Mouse (Mus musculus) MEL (cell line): ENCODE results near the gene Camta1. TPM values are rescaled to one million over a fixed set of nuclear protein-coding genes. Genes with fewer than 3 reads are reported as not detected.

Experiments
- DNase-seq: peaks from one replicate; pipeline ENCODE4 v3.0.0; 2011; ENCODE audit warnings: low read depth, low spot score
- H3K27ac ChIP-seq: 2 replicates; pipeline ENCODE4 v1.5.1; 2012; ENCODE audit warnings: low read depth, mild to moderate bottlenecking, control low read depth, low read length, moderate library complexity; ENCODE audit not compliant: control insufficient read depth
- H3K27me3 ChIP-seq, 2 experiments: fragments of 150-350 bp in 1 of 2; sonication (generic) in 1 of 2; 2 replicates each; pipeline ENCODE4 v1.6.1; 2012; ENCODE audit warnings: low read length in 2 of 2, mild to moderate bottlenecking in 2 of 2, improper control_type of control experiment in 1 of 2, moderate library complexity in 1 of 2; ENCODE audit not compliant: insufficient read depth in 2 of 2, control insufficient read depth in 1 of 2
- H3K36me3 ChIP-seq, 2 experiments: 2 replicates each; pipeline ENCODE4 v1.6.1; 2012 to 2014; ENCODE audit warnings: low read length in 2 of 2, improper control_type of control experiment in 1 of 2, inconsistent platforms in 1 of 2, mild to moderate bottlenecking in 1 of 2; ENCODE audit not compliant: insufficient read depth in 2 of 2, control insufficient read depth in 1 of 2
- H3K4me1 ChIP-seq, 2 experiments: fragments of 150-350 bp in 1 of 2; sonication (generic) in 1 of 2; 2 replicates each; pipeline ENCODE4 v1.6.1; 2012; ENCODE audit warnings: low read length in 2 of 2, improper control_type of control experiment in 1 of 2, mild to moderate bottlenecking in 1 of 2; ENCODE audit not compliant: insufficient read depth in 2 of 2, control insufficient read depth in 1 of 2
- H3K4me3 ChIP-seq, 2 experiments: fragments of 150-350 bp in 1 of 2; sonication (generic) in 1 of 2; 2 replicates each; pipeline ENCODE4 v1.5.1; 2012; ENCODE audit warnings: low read depth in 2 of 2, low read length in 2 of 2, mild to moderate bottlenecking in 2 of 2, moderate library complexity in 2 of 2, control low read depth in 1 of 2, improper control_type of control experiment in 1 of 2; ENCODE audit not compliant: control insufficient read depth in 1 of 2, insufficient read depth in 1 of 2
- H3K79me2 ChIP-seq: 2 replicates; pipeline ENCODE4 v1.6.1; 2012; ENCODE audit warnings: mild to moderate bottlenecking, low read length, moderate library complexity; ENCODE audit not compliant: control insufficient read depth, poor library complexity, insufficient read depth
- H3K9ac ChIP-seq: 2 replicates; pipeline ENCODE4 v1.6.1; 2012; ENCODE audit warnings: low read depth, mild to moderate bottlenecking, control low read depth, low read length, moderate library complexity; ENCODE audit not compliant: control insufficient read depth, poor library complexity, severe bottlenecking
- H3K9me3 ChIP-seq: fragments of 150-350 bp; sonication (generic); replicated peaks from 2 replicates; pipeline ENCODE4 v1.6.1; 2012; ENCODE audit warnings: mild to moderate bottlenecking, low read length, improper control_type of control experiment, moderate library complexity; ENCODE audit not compliant: insufficient read depth
- BHLHE40 ChIP-seq: IDR thresholded peaks from 2 replicates; pipeline ENCODE4 v1.6.1; 2012; ENCODE audit warnings: low read depth, mild to moderate bottlenecking, inconsistent platforms, low read length, improper control_type of control experiment, borderline replicate concordance
- E2F4 ChIP-seq: IDR thresholded peaks from 2 replicates; pipeline ENCODE4 v1.6.1; 2011; ENCODE audit warnings: low read depth, low read length, improper control_type of control experiment, borderline replicate concordance
- GABPA ChIP-seq: IDR thresholded peaks from 2 replicates; pipeline ENCODE4 v1.6.1; 2012; ENCODE audit warnings: low read depth, mild to moderate bottlenecking, inconsistent platforms, low read length, improper control_type of control experiment, moderate library complexity
- KAT2A ChIP-seq: conservative IDR thresholded peaks from 2 replicates; pipeline ENCODE4 v1.6.1; 2012; ENCODE audit warnings: low read depth, low read length, improper control_type of control experiment, inconsistent platforms
- MAX ChIP-seq: IDR thresholded peaks from 2 replicates; pipeline ENCODE4 v1.6.1; 2011; ENCODE audit warnings: low read length, improper control_type of control experiment
- MEF2A ChIP-seq: IDR thresholded peaks from 2 replicates; pipeline ENCODE4 v1.6.1; 2014; ENCODE audit warnings: low read depth, mild to moderate bottlenecking, inconsistent platforms, low read length, improper control_type of control experiment; ENCODE audit not compliant: poor library complexity, insufficient replicate concordance, severe bottlenecking; ENCODE audit errors: extremely low read depth
- MXI1 ChIP-seq: IDR thresholded peaks from 2 replicates; pipeline ENCODE4 v1.6.1; 2011; ENCODE audit warnings: mild to moderate bottlenecking, low read depth, low read length, improper control_type of control experiment
- MYB ChIP-seq: IDR thresholded peaks from 2 replicates; pipeline ENCODE4 v1.6.1; 2011; ENCODE audit warnings: mild to moderate bottlenecking, low read depth, low read length, improper control_type of control experiment
- NELFE ChIP-seq: IDR thresholded peaks from 2 replicates; pipeline ENCODE4 v1.6.1; 2011; ENCODE audit warnings: low read depth, low read length, improper control_type of control experiment
- NRF1 ChIP-seq: IDR thresholded peaks from 2 replicates; pipeline ENCODE4 v1.6.1; 2014; ENCODE audit warnings: low read depth, mild to moderate bottlenecking, inconsistent platforms, low read length, improper control_type of control experiment, moderate library complexity; ENCODE audit not compliant: poor library complexity, insufficient read depth, severe bottlenecking
- POLR2AphosphoS2 ChIP-seq: IDR thresholded peaks from 2 replicates; pipeline ENCODE4 v1.6.1; 2011; ENCODE audit warnings: low read length, improper control_type of control experiment
- POLR2AphosphoS5 ChIP-seq: IDR thresholded peaks from 2 replicates; pipeline ENCODE4 v1.6.1; 2012; ENCODE audit warnings: low read depth, borderline replicate concordance, mild to moderate bottlenecking, inconsistent platforms, low read length, moderate library complexity, mixed read lengths
- RAD21 ChIP-seq: IDR thresholded peaks from 2 replicates; pipeline ENCODE4 v1.6.1; 2011; ENCODE audit warnings: mild to moderate bottlenecking, low read depth, low read length, improper control_type of control experiment
- RCOR1 ChIP-seq: IDR thresholded peaks from 2 replicates; pipeline ENCODE4 v1.6.1; 2012; ENCODE audit warnings: low read depth, mild to moderate bottlenecking, inconsistent platforms, low read length, improper control_type of control experiment
- TAL1 ChIP-seq: IDR thresholded peaks from 2 replicates; pipeline ENCODE4 v1.6.1; 2012; ENCODE audit warnings: mild to moderate bottlenecking, inconsistent platforms, low read length, moderate library complexity, mixed read lengths
- TBP ChIP-seq: IDR thresholded peaks from 2 replicates; pipeline ENCODE4 v1.8.0; 2011; ENCODE audit warnings: low read depth, low read length, improper control_type of control experiment
- TCF12 ChIP-seq: IDR thresholded peaks from 2 replicates; pipeline ENCODE4 v1.6.1; 2014; ENCODE audit warnings: low read depth, mild to moderate bottlenecking, inconsistent platforms, low read length, improper control_type of control experiment, moderate library complexity
- USF1 ChIP-seq: IDR thresholded peaks from 2 replicates; pipeline ENCODE4 v1.6.1; 2014; ENCODE audit warnings: low read depth, mild to moderate bottlenecking, inconsistent platforms, low read length, improper control_type of control experiment, moderate library complexity
- USF2 ChIP-seq, 2 experiments: IDR thresholded peaks; 2 replicates each; pipeline ENCODE4 v1.6.1; 2011 to 2012; ENCODE audit warnings: improper control_type of control experiment in 2 of 2, low read length in 2 of 2, borderline replicate concordance in 1 of 2, inconsistent platforms in 1 of 2, low read depth in 1 of 2, mild to moderate bottlenecking in 1 of 2; ENCODE audit not compliant: insufficient read depth in 1 of 2
- ZKSCAN1 ChIP-seq: IDR thresholded peaks from 2 replicates; pipeline ENCODE4 v1.6.1; 2012; ENCODE audit warnings: low read depth, mild to moderate bottlenecking, inconsistent platforms, low read length, improper control_type of control experiment, moderate library complexity
- ZMIZ1 ChIP-seq: IDR thresholded peaks from 2 replicates; pipeline ENCODE4 v1.6.1; 2012; ENCODE audit warnings: low read depth, mild to moderate bottlenecking, inconsistent platforms, low read length, improper control_type of control experiment, moderate library complexity
- ZNF384 ChIP-seq: IDR thresholded peaks from 2 replicates; pipeline ENCODE4 v1.6.1; 2012; ENCODE audit warnings: low read depth, mild to moderate bottlenecking, inconsistent platforms, low read length, improper control_type of control experiment
- polyA plus RNA-seq, 2 experiments: library from polyadenylated mRNA; stranded (reverse) in 1 of 2; unstranded in 1 of 2; fragments of >175 nt in 1 of 2; fragments of >200 nt in 1 of 2; gene quantifications; 2 replicates each; pipeline versions ENCODE4 v1.2.1 to v1.2.4; 2012; ENCODE audit warnings: low replicate concordance in 2 of 2, low read depth in 1 of 2; ENCODE audit not compliant: insufficient read length in 2 of 2, insufficient read depth in 1 of 2, missing spikeins in 1 of 2
- total RNA-seq: library from RNA; depleted of rRNA; stranded (reverse); fragments of 300-350 nt; gene quantifications from 2 replicates; pipeline ENCODE4 v1.2.3, GENCODE M21; 2012

The Camta1 gene
- total and polyA plus RNA-seq, 3 experiments, result 28.2 to 87.5 TPM; not detected in 1

- H3K9me3 ChIP-seq, result no peaks in the 10 kb centered on the region
- H3K27me3 ChIP-seq, result no peaks in the 10 kb centered on the region
- no peak overlapping the region for H3K27ac ChIP-seq
- DNase-seq, result no peak
- H3K4me3 ChIP-seq, result no peak overlapping the region
- H3K79me2 ChIP-seq, result no peaks in the 10 kb centered on the region
- no peak for TF ChIP-seq TBP
- TF ChIP-seq USF1, result no peak
- TF ChIP-seq RCOR1, result no peak
- no peak for TF ChIP-seq NRF1
- TF ChIP-seq POLR2AphosphoS5, result no peak
- no peak for TF ChIP-seq MEF2A
- TF ChIP-seq KAT2A, result no peak
- no peak for TF ChIP-seq BHLHE40
- no peak for TF ChIP-seq ZMIZ1
- TF ChIP-seq ZNF384, result no peak
- no peak for TF ChIP-seq ZKSCAN1
- no peak for TF ChIP-seq MYB
- no peak for TF ChIP-seq MAX
- no peak for TF ChIP-seq RAD21
- no peak for TF ChIP-seq TAL1
- TF ChIP-seq E2F4, result no peak
- no peak for TF ChIP-seq GABPA
- TF ChIP-seq, all 39 proteins: peak for 0
- no peak overlapping the region for H3K9ac ChIP-seq
- peaks cover 0 to 4% of the 10 kb centered on the region in 2 experiments; a peak in 1 of 4 replicates for H3K36me3 ChIP-seq
- H3K4me1 ChIP-seq, result peaks cover 3 to 6% of the 10 kb centered on the region in 2 experiments; a peak in 2 of 4 replicates
Measured at GRCm38 (mm10) chr4:150871392-150872138, 990.1 kb downstream of the Camta1 start.

- H3K36me3 ChIP-seq, result peaks cover 0 to 4% of the 10 kb centered on the region in 2 experiments; a peak in 1 of 4 replicates
- H3K4me3 ChIP-seq, result no peak overlapping the region
- H3K4me1 ChIP-seq, result peaks cover 3 to 6% of the 10 kb centered on the region in 2 experiments; a peak in 2 of 4 replicates
- H3K9me3 ChIP-seq, result no peaks in the 10 kb centered on the region
- H3K79me2 ChIP-seq, result no peaks in the 10 kb centered on the region
- no peak overlapping the region for H3K9ac ChIP-seq
- TF ChIP-seq POLR2AphosphoS2 (no peak), TCF12 (no peak), ZKSCAN1 (no peak), NELFE (no peak), KAT2A (no peak), USF2 (IDR thresholded peaks at IDR 0.05; ENCODE audit: borderline replicate concordance in 1 of 2, insufficient read depth in 1 of 2, low read depth in 1 of 2, low read length in 2 of 2) (no peak), MXI1 (no peak)
- no peak overlapping the region for H3K27ac ChIP-seq
- no peak for DNase-seq
- no peaks in the 10 kb centered on the region for H3K27me3 ChIP-seq
Measured at GRCm38 (mm10) chr4:150870963-150871391, 990.7 kb downstream of the Camta1 start.
